Mouse (Mus musculus): ENCODE results near the gene Mical2.

Mical2 gene

DNA sequence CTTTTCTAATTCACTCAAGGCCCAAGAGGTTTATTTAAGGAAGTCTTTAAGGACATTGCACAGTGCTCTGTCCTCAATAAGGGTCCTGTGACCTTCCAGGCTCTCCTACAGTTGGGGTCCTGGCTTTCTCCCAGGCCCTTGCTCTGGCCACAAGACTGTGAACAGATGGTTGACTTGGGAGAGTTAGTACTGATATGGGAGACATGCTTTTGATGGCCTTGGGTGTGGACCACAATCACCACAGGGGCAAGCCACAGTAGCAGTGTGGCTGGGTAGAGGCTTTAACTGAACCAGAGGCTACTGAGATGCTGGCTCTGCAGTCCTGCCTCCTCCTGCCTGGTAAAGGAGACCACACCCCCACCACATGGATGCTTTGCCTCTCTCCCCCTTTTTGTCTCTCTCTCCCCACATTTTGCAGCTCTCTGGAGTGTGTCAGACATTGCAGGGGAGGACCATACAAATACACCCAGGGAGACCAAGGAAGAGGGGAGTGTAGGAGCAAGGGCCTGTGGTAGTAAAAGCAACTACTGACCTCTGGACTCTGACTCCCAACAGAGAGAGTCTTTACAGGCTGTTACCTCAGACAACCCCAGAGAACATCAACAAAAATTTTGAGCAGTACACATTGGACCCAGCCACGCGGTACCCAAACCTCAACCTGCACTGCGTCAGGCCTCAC is 94.5 kb downstream of the Mical2 start:
- peak; percentile 61 for DNase-seq

DNA sequence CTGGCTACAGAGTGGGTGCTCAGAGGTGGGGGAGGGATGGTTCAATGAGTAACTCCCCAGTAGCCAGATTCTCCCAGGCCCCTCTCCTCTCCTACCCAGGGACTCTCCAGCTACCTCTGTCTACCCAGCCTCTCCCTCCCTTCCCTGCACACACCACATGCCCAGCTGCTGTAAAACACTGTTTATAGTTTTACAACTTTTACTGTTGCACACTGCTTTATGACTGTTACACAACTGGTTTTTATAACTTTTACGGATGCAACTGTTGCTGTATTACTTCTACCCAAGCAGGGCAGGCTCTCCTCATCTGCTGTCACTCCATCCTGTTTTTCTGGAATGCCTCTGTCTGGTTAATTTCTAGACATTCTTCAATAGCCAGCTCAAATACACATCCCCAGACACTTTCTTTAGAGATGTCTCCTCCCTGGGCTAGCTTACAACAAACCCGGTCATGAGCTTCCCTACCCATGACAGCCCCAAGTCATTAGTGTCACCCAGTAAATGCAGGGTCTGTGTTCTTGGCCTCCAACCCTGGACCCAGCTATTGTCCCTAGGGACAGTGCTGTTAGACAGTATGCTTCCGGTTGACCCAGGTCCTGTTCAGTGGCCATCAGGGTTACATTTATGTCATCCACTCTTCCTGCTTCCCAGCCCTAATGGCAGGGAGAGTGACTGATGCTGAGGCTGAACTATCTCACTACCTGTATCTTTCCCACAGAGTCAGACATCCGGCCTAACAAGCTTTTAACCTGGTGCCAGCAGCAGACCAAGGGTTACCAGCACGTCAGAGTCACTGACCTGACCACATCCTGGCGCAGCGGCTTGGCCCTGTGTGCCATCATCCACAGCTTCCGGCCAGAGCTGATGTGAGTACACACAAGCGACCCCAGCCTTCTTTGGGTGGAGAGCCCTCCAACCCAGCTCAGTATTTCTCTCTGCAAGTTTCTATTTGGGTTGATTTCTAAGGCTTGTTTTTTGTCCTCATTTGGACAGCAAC is 96.4 kb downstream of the Mical2 start:
- no peak for DNase-seq

GRCm38 (mm10) chr7:112324577-112324976 is 98.9 kb downstream of the Mical2 start:
- peak; percentile 52 for DNase-seq

GRCm38 (mm10) chr7:112326852-112327251 is 101.2 kb downstream of the Mical2 start:
- DNase-seq = no peak

DNA sequence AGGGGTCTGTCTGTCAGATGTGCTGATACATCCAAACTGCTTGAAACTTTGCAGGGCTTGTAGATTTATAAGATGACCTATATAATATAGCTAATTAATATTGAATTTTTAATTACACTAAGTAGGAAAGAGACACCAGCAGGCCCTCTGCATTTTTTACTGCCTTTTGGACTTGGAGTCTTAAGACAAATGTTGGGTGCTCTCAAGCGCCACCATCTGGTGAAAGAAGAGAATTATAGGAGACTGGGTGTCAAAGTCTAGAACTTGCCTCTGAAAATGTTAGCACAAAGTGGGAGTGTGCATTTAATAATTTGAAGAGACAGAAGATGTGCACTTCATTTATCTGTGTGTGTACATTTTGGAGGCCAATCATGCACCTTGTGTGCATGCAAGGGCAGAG is 103.3 kb downstream of the Mical2 start:
- peak; percentile 27 for DNase-seq

GRCm38 (mm10) chr7:112329496-112329895 is 103.8 kb downstream of the Mical2 start:
- no peak for DNase-seq

- no peak for DNase-seq
Measured at GRCm38 (mm10) chr7:112330935-112331334, 105.3 kb downstream of the Mical2 start.

DNA sequence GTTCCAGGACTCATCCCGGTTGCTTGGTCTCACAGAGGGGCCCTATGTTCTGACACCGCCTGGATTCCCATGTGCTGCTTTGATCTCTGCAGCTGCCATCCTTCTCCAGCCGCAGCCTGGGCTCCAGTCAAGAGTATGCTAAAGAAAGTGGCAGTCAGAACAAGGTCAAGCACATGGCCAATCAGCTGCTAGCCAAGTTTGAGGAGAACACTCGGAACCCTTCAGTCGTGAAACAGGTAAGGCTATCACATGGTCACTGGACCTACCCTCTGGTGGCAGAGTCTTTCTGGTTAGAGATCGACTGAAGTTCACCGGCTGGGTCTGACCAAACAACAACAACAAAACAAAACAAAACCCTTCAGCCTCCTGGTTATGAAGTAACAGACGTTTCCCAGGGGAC is 106.1 kb downstream of the Mical2 start:
- DNase-seq = peak; percentile 41

- no peak for DNase-seq
Measured at GRCm38 (mm10) chr7:112332426-112332825, 106.8 kb downstream of the Mical2 start.

DNA sequence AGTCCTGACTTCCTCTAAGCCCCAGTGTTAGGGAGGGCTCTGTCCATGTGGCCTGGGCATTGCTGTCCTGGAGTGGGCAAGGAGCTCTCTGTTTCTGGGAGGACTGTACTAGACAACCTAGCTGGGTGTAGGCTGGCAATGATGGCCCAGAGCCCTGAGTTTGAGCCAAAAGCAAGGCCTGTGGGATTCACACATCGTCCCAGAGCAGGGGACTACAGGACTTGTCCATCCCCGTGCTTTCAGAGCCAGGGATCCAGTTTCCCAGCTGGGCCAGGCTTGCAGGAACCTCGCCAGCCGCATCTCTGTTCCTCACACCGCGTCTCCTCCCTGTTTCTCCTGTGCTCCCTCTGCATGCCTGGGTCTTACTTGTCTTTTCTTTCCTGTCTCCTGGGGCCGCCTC is 107.7 kb downstream of the Mical2 start:
- DNase-seq = no peak

DNA sequence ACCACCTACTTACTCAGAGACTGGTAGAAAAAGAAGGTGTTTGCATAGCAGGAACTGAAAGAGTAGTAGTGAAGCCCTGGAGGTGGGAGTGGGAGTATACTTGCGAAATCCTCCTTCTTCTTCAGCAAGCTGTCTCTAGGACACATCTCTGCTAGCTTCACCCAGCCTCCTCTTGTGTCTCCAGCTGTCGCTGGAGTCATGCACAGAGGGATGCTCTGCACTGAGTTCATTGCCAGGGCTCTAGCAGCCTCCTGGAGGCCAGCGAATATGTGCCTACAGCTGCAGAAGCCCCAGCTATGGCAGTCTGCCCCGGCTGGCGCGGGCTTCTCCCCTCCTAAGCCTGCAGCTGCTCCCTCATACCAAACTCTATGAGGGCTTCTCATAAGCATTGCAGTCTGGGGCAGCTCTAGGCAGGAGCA is 110.6 kb downstream of the Mical2 start:
- DNase-seq = no peak

DNA sequence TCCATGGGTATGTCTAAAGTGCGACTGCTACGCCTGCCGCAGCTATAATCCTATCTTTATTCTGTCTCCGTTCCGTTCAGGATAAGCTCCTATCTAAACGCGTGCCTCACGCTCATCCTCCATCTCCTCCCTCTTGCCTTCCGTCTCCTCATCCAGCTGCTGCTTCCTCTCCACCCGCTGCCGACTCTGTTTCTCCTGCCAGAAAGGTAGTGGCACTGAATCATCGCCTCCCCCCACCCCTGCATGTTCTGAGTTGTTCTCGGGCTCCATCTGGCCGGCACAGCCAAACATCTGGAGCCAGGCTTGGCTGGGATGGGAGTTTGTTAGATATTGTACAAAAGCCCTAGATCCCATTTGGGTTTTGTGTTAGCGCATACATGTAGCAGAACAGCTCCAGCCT is 111.1 kb downstream of the Mical2 start:
- no peak for DNase-seq

DNA sequence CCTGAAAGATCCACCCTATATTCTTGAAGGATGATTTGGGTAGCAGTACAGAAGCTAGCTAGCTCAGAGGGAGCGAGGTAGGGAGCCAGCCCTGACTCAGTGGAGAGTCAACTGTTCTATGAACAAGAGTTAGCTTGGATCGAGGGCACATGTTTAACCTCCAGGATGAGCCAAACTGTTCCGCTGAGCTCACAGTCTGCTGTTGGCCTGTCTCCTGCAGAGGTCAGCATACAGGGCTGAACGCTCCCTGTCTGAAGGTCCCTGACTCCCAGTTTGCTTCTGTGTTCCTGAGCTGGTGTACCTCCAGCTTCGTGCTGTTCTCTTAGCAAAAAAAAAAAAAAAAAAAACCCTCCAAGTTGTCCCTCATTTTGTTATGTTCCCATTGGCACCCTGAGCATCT is 112.1 kb downstream of the Mical2 start:
- DNase-seq = no peak

DNA sequence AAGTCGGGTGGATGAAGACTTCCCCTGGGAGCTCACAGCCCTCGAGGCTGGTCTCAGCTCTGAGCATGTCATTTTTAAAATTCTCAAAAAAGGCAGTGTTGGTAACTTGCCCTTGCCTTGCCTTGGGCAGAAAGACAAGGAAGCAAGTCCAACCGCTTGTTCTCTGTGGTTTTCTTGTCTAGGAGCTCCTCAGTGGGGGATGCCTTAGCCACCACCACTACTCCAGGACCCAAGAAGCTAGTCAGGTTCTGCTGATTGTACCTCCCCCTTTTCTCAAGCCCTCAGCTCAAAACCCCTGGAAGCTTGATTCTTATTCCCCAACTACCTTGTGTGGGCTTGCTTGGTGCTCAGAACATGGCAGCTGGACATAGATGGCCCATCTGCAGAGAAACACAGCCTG is 115.4 kb downstream of the Mical2 start:
- DNase-seq = no peak

- DNase-seq = no peak
Measured at GRCm38 (mm10) chr7:112345687-112346086, 120.0 kb downstream of the Mical2 start.

- DNase-seq = no peak
Measured at GRCm38 (mm10) chr7:112351541-112351940, 125.9 kb downstream of the Mical2 start.

DNA sequence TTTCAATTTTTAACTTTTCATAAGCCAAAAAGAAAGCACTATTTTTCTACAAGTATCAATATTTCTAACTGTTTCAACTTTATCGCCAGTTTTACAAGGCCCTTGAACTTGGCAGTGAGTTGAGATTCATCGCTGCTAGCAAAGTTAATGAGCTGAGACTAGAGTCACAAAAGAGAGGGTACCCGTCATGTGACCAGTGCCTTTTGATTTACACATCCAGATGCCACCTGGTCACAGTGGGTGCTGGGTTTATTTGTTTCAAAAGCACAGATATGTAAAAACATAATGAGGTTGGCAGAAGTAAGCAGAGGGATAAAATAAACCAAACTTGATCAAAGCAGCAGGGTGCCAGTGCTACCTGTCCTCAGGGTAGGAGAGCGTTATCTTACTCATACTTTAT is 126.3 kb downstream of the Mical2 start:
- no peak for DNase-seq

DNA sequence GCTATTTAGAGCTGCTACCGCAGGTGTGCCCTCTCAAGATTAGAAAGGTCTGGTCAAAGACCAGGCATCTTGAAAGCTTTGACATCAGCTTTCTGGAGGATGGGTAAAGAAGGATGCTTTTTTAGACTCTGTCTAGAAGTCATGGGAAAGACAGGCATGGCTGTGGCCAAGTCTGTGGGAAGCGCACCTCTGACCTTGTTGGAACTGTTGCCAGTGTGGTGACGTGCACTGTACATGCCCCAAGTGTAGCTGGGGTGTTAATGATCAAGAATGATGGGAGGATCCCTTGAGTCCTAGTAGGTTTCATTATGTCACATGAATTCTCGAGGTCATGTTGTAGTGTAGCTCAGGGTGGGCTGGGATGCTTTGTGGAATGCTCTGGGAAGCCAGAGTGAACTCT is 127.4 kb downstream of the Mical2 start:
- DNase-seq = no peak

GRCm38 (mm10) chr7:112353939-112354338 is 128.3 kb downstream of the Mical2 start:
- no peak for DNase-seq

- DNase-seq = peak; percentile 87
Measured at GRCm38 (mm10) chr7:112354503-112354951, 128.9 kb downstream of the Mical2 start.

- DNase-seq = no peak
Measured at GRCm38 (mm10) chr7:112359594-112359993, 133.9 kb downstream of the Mical2 start.

DNA sequence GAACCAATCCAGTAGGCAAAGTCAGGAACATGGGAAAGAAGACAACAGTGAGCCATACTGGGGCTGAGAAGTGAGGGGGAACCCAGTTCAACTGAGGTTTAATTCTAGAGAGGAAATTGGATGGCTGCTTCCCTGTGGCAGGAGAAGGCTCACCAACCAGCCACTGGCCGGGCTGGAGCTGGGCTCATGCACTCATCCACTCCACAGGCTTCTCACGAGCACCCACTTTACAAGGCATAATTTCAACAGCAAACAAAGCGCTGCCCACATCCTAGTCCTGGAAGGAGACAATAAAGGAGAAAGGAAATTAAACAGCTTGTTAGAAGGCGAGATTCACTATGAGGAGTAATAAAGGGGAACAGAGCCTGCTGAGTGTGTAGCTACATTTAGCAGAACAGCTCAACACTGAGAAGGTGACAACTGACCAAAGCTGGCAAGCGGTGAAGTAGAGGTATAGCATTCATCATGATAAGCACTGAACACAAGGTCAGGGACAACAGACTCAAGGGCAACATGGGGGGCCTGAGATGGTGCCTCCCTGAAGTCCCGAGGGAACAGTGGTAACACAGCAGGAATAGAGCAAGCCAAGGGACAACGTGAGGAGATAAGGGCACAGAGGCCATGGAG is 137.0 kb downstream of the Mical2 start:
- DNase-seq = no peak

- no peak for DNase-seq
Measured at GRCm38 (mm10) chr7:112365864-112366263, 140.2 kb downstream of the Mical2 start.

GRCm38 (mm10) chr7:112369046-112369445 is 143.4 kb downstream of the Mical2 start:
- peak; percentile 72 for DNase-seq
